Mouse (Mus musculus): ENCODE measurements around the gene Gm6408. TPM values are rescaled to one million over a fixed set of nuclear protein-coding genes. Genes with fewer than 3 reads are reported as not detected.
"Not testable (repeated sequence)": the region's sequence is repeated elsewhere in the genome, so short reads cannot be mapped to it uniquely, and the experiment has no call there.

Gene Gm6408
- total RNA-seq (2022): not detected

- DNase-seq: not testable (repeated sequence)
Observed at GRCm38 (mm10) chr5:146481665-146482064, at the start of gene Gm6408. Gene Gm6408, plus strand, starts transcription at chr5:146481965.

GRCm38 (mm10) chr5:146432476-146432875 is 49.3 kb upstream of the Gm6408 start:
- no peak for DNase-seq

GRCm38 (mm10) chr5:146435316-146435715 is 46.4 kb upstream of the Gm6408 start:
- no peak for DNase-seq

- no peak for DNase-seq
Observed at GRCm38 (mm10) chr5:146436796-146437195, 45.0 kb upstream of the Gm6408 start.

GRCm38 (mm10) chr5:146439152-146439781 is 42.5 kb upstream of the Gm6408 start:
- DNase-seq: no peak

- DNase-seq: no peak
Observed at GRCm38 (mm10) chr5:146440273-146440672, 41.5 kb upstream of the Gm6408 start.

GRCm38 (mm10) chr5:146442767-146443166 is 39.0 kb upstream of the Gm6408 start:
- DNase-seq: no peak

- DNase-seq: no peak
Observed at GRCm38 (mm10) chr5:146446633-146447032, 35.1 kb upstream of the Gm6408 start.

GRCm38 (mm10) chr5:146451592-146452254 is 30.0 kb upstream of the Gm6408 start:
- no peak for DNase-seq

- DNase-seq: no peak
Observed at GRCm38 (mm10) chr5:146453556-146453955, 28.2 kb upstream of the Gm6408 start.

- no peak for DNase-seq
Observed at GRCm38 (mm10) chr5:146461612-146462011, 20.2 kb upstream of the Gm6408 start.

- no peak for DNase-seq
Observed at GRCm38 (mm10) chr5:146466663-146467062, 15.1 kb upstream of the Gm6408 start.

GRCm38 (mm10) chr5:146468311-146468710 is 13.5 kb upstream of the Gm6408 start:
- DNase-seq: no peak

- no peak for DNase-seq
Observed at GRCm38 (mm10) chr5:146470821-146471220, 10.9 kb upstream of the Gm6408 start.

GRCm38 (mm10) chr5:146471311-146471710 is 10.5 kb upstream of the Gm6408 start:
- no peak for DNase-seq

- DNase-seq: peak; percentile 39
Observed at GRCm38 (mm10) chr5:146471821-146472220, 9.9 kb upstream of the Gm6408 start.

- peak; percentile 19 for DNase-seq
Observed at GRCm38 (mm10) chr5:146479564-146479963, 2.2 kb upstream of the Gm6408 start.

- DNase-seq: not testable (repeated sequence)
Observed at GRCm38 (mm10) chr5:146488959-146489358, 7.2 kb downstream of the Gm6408 start.

GRCm38 (mm10) chr5:146491063-146491462 is 9.3 kb downstream of the Gm6408 start, which contains the start of gene Gm6370:
Gene Gm6370, plus strand, starts transcription at chr5:146491363.
- not testable (repeated sequence) for DNase-seq

GRCm38 (mm10) chr5:146502099-146502498 is 20.3 kb downstream of the Gm6408 start, which contains the start of gene 4930449I24Rik:
Gene 4930449I24Rik, plus strand, starts transcription at chr5:146502399.
- DNase-seq: not testable (repeated sequence)

- DNase-seq: not testable (repeated sequence)
Observed at GRCm38 (mm10) chr5:146513823-146514222, 32.1 kb downstream of the Gm6408 start, which contains the start of gene Gm3402. Gene Gm3402, plus strand, starts transcription at chr5:146514123.

GRCm38 (mm10) chr5:146525501-146525900 is 43.7 kb downstream of the Gm6408 start, which contains the start of gene Gm3404:
Gene Gm3404, plus strand, starts transcription at chr5:146525801.
- not testable (repeated sequence) for DNase-seq

All from adrenal gland, adult 8-10 months (tissue).